Mouse (Mus musculus): Measurements from ENCODE around the gene Raf1. TPM values are rescaled to one million over a fixed set of nuclear protein-coding genes. Genes with fewer than 3 reads are reported as not detected.

The Raf1 gene
- total RNA-seq, 2 experiments from 2014 or later = 129 to 136 TPM

- TF ChIP-seq CTCF (IDR thresholded peaks at IDR 0.05) = no peak
- H3K4me3 ChIP-seq = no peak overlapping the region
- intact Hi-C loops (cut with DNase I) = loop anchor here (5.0 kb wide), 1 partner anchor 43 kb away; the partner anchor contains the start of gene Raf1
- DNase-seq = peak; percentile 49
- peak overlapping the region; percentile 77 for H3K27ac ChIP-seq
Measured at GRCm38 (mm10) chr6:115634015-115634414, 42.4 kb downstream of the Raf1 start.

GRCm38 (mm10) chr6:115631056-115631795, 45.2 kb downstream of the Raf1 start:
- H3K4me3 ChIP-seq = no peak overlapping the region
- DNase-seq = peak; percentile 38
- intact Hi-C loops (cut with DNase I) = loop anchor here (5.0 kb wide), 1 partner anchor 46 kb away; the partner anchor contains the start of gene Raf1
- H3K27ac ChIP-seq = peak overlapping the region; percentile 77
- TF ChIP-seq CTCF (IDR thresholded peaks at IDR 0.05) = no peak

GRCm38 (mm10) chr6:115626121-115626520, 50.3 kb downstream of the Raf1 start:
- intact Hi-C loops (cut with DNase I) = no loop called here
- H3K4me3 ChIP-seq = no peak overlapping the region
- peak; percentile 78 for DNase-seq
- H3K27ac ChIP-seq = peak overlapping the region; percentile 79
- no peak; the same call in 1 of the 2 replicates for TF ChIP-seq CTCF (IDR thresholded peaks at IDR 0.05)

- Histone ChIP-seq H3K4me3 (no peak overlapping the region), H3K27ac (0 out of 2 replicates have a peak overlapping the region, but pooled peaks have one; percentile 38)
- intact Hi-C loops (cut with DNase I) = no loop called here
- no peak for DNase-seq
- no peak for TF ChIP-seq CTCF (IDR thresholded peaks at IDR 0.05)
Measured at GRCm38 (mm10) chr6:115620942-115621341, 55.5 kb downstream of the Raf1 start.

- intact Hi-C loops (cut with DNase I) = no loop called here
- DNase-seq = no peak
- H3K4me3 ChIP-seq = no peak overlapping the region
- no peak for TF ChIP-seq CTCF (IDR thresholded peaks at IDR 0.05)
- H3K27ac ChIP-seq = peak overlapping the region; percentile 43; the same call in 1 of the 2 replicates
Measured at GRCm38 (mm10) chr6:115619818-115620217, 56.6 kb downstream of the Raf1 start.

DNA sequence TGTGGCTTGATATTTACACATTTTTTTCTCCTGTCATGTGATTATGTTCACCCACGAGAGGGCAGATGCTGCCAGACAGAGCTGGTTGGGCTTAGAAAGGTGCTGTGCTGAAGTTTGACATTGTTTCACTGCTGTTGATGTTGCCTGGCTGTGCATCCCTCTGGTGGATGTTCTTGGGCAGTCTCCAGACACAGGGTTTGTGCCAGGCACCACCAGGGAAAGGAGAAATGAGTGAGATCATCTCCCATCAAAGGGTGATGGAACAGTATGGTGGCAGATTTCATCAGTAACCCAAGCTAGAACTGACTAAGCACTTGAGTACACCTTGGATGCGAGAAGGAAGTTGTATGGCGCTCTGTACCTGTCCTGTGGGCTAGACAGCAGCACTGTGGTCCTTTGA, 60.5 kb downstream of the Raf1 start:
- DNase-seq = no peak
- Histone ChIP-seq H3K27ac (no peak overlapping the region), H3K4me3 (no peak overlapping the region)
- intact Hi-C loops (cut with DNase I) = no loop called here
- TF ChIP-seq CTCF (IDR thresholded peaks at IDR 0.05) = no peak

GRCm38 (mm10) chr6:115613793-115614192, 62.6 kb downstream of the Raf1 start:
- Histone ChIP-seq H3K4me3 (no peak overlapping the region), H3K27ac (no peak overlapping the region)
- DNase-seq = no peak
- TF ChIP-seq CTCF (IDR thresholded peaks at IDR 0.05) = no peak
- intact Hi-C loops (cut with DNase I) = no loop called here

DNA sequence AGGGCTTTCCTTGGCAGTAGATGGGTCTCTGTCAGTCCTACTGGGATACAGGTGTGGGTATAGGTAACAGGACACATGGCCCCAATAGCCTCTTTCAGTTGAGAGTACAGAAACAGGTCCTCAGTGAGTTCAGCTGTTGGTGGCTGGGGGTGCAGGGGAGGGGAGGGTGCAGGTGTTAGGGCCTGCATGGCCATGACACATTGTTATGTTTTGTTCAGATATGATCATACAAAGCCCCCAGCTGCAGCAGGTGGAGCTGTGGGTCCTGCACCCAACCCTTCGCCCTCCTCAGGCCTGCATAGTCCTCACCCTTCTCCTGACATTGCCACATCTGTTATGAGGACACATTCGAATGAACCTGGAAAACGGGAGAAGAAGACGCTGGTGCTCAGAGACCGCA, 66.1 kb downstream of the Raf1 start:
- intact Hi-C loops (cut with DNase I) = no loop called here
- no peak overlapping the region for H3K4me3 ChIP-seq
- DNase-seq = no peak
- no peak overlapping the region for H3K27ac ChIP-seq
- no peak for TF ChIP-seq CTCF (IDR thresholded peaks at IDR 0.05)

- no peak overlapping the region for H3K27ac ChIP-seq
- DNase-seq = no peak
- intact Hi-C loops (cut with DNase I) = loop anchor here (10.0 kb wide), 2 partner anchors 166 to 196 kb away; partner anchors contain the start of genes Cand2 and Rpl32
- no peak overlapping the region for H3K4me3 ChIP-seq
- peak; percentile 56 for TF ChIP-seq CTCF (IDR thresholded peaks at IDR 0.05)
Measured at GRCm38 (mm10) chr6:115609121-115609520, 67.3 kb downstream of the Raf1 start.

GRCm38 (mm10) chr6:115607429-115607828, 69.0 kb downstream of the Raf1 start:
- DNase-seq = no peak
- TF ChIP-seq CTCF (IDR thresholded peaks at IDR 0.05) = no peak
- Histone ChIP-seq H3K27ac (peak overlapping the region; percentile 65), H3K4me3 (no peak overlapping the region)
- intact Hi-C loops (cut with DNase I) = loop anchor here (10.0 kb wide), 2 partner anchors 167 to 197 kb away; partner anchors contain the start of genes Cand2 and Rpl32

DNA sequence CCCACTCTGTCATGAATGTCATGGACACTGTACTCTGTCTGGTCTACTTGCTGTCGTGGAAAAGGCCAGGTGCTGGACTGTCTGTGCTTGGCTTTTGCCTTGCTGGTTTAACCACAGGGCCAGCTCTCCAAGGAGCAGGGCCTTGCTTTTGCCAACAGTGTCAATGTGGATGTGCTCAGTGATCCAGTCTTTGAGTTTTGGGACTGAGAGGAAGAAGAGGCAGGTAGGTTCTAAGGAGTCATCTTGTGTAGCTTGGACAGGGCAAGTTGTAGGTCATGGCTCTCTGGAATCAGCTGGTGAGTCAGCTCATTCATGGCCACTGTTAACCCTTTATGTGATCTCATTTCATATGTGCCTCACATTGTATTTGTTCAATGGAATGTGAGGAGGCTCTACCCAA, 70.0 kb downstream of the Raf1 start:
- no peak for TF ChIP-seq CTCF (IDR thresholded peaks at IDR 0.05)
- DNase-seq = no peak
- intact Hi-C loops (cut with DNase I) = loop anchor here (10.0 kb wide), 2 partner anchors 168 to 198 kb away; partner anchors contain the start of genes Cand2 and Rpl32
- Histone ChIP-seq H3K27ac (peak overlapping the region; percentile 40; the same call in 1 of the 2 replicates), H3K4me3 (no peak overlapping the region)

DNA sequence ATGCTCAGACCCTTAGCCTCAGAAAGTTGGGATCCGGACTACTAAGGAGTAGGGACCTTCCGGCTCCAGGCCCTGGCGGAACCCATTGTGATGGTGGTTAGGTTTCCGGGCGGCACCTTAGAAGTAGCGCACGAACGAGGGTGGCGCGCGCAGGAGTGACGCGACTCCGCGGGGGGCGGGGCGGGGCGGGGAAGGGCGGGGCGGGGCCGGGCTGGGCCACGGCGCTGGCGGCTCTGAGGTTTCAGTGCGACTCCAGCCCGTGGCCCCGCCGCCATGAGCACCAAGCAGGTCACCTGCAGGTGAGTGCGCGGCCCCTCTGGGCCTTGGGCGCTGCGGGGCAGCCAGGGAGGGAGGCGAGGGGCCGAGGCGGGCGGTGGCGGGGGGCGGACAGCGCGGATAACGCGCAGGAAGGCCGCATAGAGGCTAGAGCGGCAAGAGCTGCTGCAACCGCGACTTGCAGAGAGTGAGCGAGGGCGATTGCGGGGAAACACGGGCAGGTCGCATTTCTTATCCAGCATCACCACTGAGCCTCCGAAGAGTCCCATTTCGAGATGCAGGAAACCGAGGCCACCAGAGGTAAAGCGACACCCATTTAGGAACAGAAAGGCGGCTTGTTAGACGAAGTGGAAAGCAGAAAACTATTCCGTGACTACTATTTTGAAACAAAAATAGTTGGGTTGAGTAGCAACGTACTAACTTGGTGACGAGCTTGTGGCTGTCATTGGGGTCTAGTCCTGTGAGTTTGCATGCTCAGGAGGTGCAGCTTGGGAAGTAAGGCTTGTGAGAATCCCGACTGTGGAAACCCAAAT, 74.5 kb downstream of the Raf1 start, which contains the start of gene Mkrn2:
Gene Mkrn2 (plus strand): TSS at position 188 of the 809 bp plus-strand sequence.
- Histone ChIP-seq H3K4me3 (peak within 1 kb of the TSS; percentile 85), H3K27ac (peak within 1 kb of the TSS; percentile 98)
- TF ChIP-seq CTCF (IDR thresholded peaks at IDR 0.05) = no peak
- DNase-seq = peak; percentile 90
- intact Hi-C loops (cut with DNase I) = loop anchor here (5.0 to 10.0 kb wide), 5 partner anchors 75 to 203 kb away; partner anchors contain the start of genes Cand2, Raf1 and Rpl32
